Mouse (Mus musculus) cortical plate, adult 2 months (tissue): Measurements from ENCODE around the gene Plk3.

ENCODE experiments used
- CTCF ChIP-seq: fragments of 200-500 bp; IDR thresholded peaks from 2 replicates; pipeline ENCODE4 v1.5.1; 2011; ENCODE audit warnings: mild to moderate bottlenecking, control low read depth, low read length; ENCODE audit not compliant: insufficient read depth; ENCODE audit errors: extremely low read depth
- POLR2A ChIP-seq: fragments of 200-500 bp; IDR thresholded peaks from 2 replicates; pipeline ENCODE4 v1.6.1; 2011; ENCODE audit warnings: mild to moderate bottlenecking, low read length, control low read depth; ENCODE audit not compliant: insufficient read depth; ENCODE audit errors: extremely low read depth

DNA sequence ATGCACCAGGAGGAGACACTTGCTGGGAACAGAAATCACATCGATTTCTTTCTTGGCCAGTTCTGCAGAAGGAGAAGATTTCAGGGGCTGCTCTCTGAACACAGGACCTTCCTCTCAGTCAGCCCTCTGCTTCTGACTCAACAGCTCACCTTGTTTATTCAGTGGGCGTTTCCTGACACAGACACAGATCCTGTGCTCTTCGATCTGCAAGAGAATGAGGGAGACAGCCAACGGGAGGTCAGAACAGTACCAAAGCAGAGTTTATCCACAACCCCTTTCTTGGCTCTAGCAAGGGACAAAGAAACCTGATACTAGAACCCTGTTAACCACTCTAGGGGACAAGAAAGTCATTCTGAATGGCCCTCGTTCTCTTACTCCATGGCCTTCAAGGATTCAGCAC, 36.2 kb upstream of the Plk3 start:
- TF ChIP-seq CTCF (no peak), POLR2A (no peak)
